Mouse (Mus musculus) granulocyte monocyte progenitor cell, adult 5-6 weeks (primary cell): ENCODE measurements at regions not wholly inside any gene's neighbourhood (a gene's known extent, or its start where the extent isn't known, plus 50 kb on each side); places are given as distances from the start of the nearest gene placed in this dataset.

Experiments
- ATAC-seq: replicated peaks from 2 replicates; pipeline ENCODE4 v1.8.0; 2016; ENCODE audit warnings: mild to moderate bottlenecking, moderate TSS enrichment, inconsistent platforms; ENCODE audit not compliant: poor library complexity, severe bottlenecking

GRCm38 (mm10) chr11:52618646-52619045 is 145.8 kb upstream of the Fstl4 start:
- ATAC-seq, result no peak

- ATAC-seq, result no peak
These were observed 141.6 kb upstream of the Fstl4 start for GRCm38 (mm10) chr11:52622861-52623260.

GRCm38 (mm10) chr11:52628875-52629274 is 135.6 kb upstream of the Fstl4 start:
- ATAC-seq, result no peak

- ATAC-seq, result peak; percentile 48
These were observed 134.7 kb upstream of the Fstl4 start for GRCm38 (mm10) chr11:52629776-52630175.

GRCm38 (mm10) chr11:52631579-52631978 is 132.9 kb upstream of the Fstl4 start:
- ATAC-seq, result no peak

- no peak for ATAC-seq
These were observed 130.2 kb upstream of the Fstl4 start for GRCm38 (mm10) chr11:52634189-52634588.

- ATAC-seq, result no peak
These were observed 128.6 kb upstream of the Fstl4 start for GRCm38 (mm10) chr11:52635716-52636389.

GRCm38 (mm10) chr11:52638939-52639338 is 125.5 kb upstream of the Fstl4 start:
- ATAC-seq, result no peak

- no peak for ATAC-seq
These were observed 122.6 kb upstream of the Fstl4 start for GRCm38 (mm10) chr11:52641725-52642338.

- ATAC-seq, result no peak
These were observed 120.2 kb upstream of the Fstl4 start for GRCm38 (mm10) chr11:52644081-52644768.

GRCm38 (mm10) chr11:52648176-52648839 is 116.1 kb upstream of the Fstl4 start:
- no peak for ATAC-seq

- ATAC-seq, result no peak
These were observed 115.5 kb upstream of the Fstl4 start for GRCm38 (mm10) chr11:52648849-52649400.

GRCm38 (mm10) chr11:52654640-52655039 is 109.8 kb upstream of the Fstl4 start:
- no peak for ATAC-seq

GRCm38 (mm10) chr11:52655720-52656474 is 108.5 kb upstream of the Fstl4 start:
- no peak for ATAC-seq

- ATAC-seq, result no peak
These were observed 103.2 kb upstream of the Fstl4 start for GRCm38 (mm10) chr11:52661234-52661633.

- ATAC-seq, result no peak
These were observed 102.4 kb upstream of the Fstl4 start for GRCm38 (mm10) chr11:52661894-52662593.

GRCm38 (mm10) chr11:52665343-52665742 is 99.1 kb upstream of the Fstl4 start:
- no peak for ATAC-seq

- no peak for ATAC-seq
These were observed 89.4 kb upstream of the Fstl4 start for GRCm38 (mm10) chr11:52675022-52675421.

- no peak for ATAC-seq
These were observed 86.2 kb upstream of the Fstl4 start for GRCm38 (mm10) chr11:52678259-52678658.
